Mouse (Mus musculus) embryonic facial prominence, embryonic 10.5 days (tissue): ENCODE data around the gene Map1b. TPM values are rescaled to one million over a fixed set of nuclear protein-coding genes. Genes with fewer than 3 reads are reported as not detected.
A peak's percentile ranks its signal among the peaks of the same experiment; 100 is the strongest.

ENCODE experiments used
- DNase-seq: peaks from one replicate; pipeline ENCODE4 v3.0.0-alpha.2; 2017; ENCODE audit warnings: low spot score
- H3K27ac ChIP-seq: fragments of 300-500 bp; sonication (generic); replicated peaks from 2 replicates; pipeline ENCODE4 v1.5.1; 2016; ENCODE audit warnings: mild to moderate bottlenecking
- H3K27me3 ChIP-seq: fragments of 300-500 bp; sonication (generic); replicated peaks from 2 replicates; pipeline ENCODE4 v1.6.1; 2016; ENCODE audit warnings: low read depth, mild to moderate bottlenecking; ENCODE audit not compliant: poor library complexity, severe bottlenecking
- H3K36me3 ChIP-seq: fragments of 300-500 bp; sonication (generic); replicated peaks from 2 replicates; pipeline ENCODE4 v1.6.1; 2016; ENCODE audit warnings: mild to moderate bottlenecking, moderate library complexity
- H3K4me1 ChIP-seq: fragments of 300-500 bp; sonication (generic); 2 replicates; pipeline ENCODE4 v1.6.1; 2016
- H3K4me3 ChIP-seq: fragments of 300-500 bp; sonication (generic); 2 replicates; pipeline ENCODE4 v1.5.1; 2016; ENCODE audit warnings: mild to moderate bottlenecking, moderate library complexity
- H3K9me3 ChIP-seq: fragments of 300-500 bp; sonication (generic); 2 replicates; pipeline ENCODE4 v1.6.1; 2016; ENCODE audit warnings: mild to moderate bottlenecking
- WGBS: fragments of 180-500 bp; shearing (Covaris S2); methylation state at CpG from one replicate; pipeline ENCODE4 v1.1.7; 2016; 5-methylcytosine and 5-hydroxymethylcytosine counted together
- polyA plus RNA-seq: library from polyadenylated mRNA; unstranded; fragments of >200 nt; fragmentation: Nextera tagmentation; extraction: Ambion mirVana; gene quantifications from 2 replicates; pipeline ENCODE4 v1.2.1, GENCODE M21; 2016

Gene Map1b
- polyA plus RNA-seq, 1 experiment from 2014 or later: 288 TPM

GRCm38 (mm10) chr13:99475033-99475432 lies 41.3 kb downstream of the Map1b start:
- H3K9me3 ChIP-seq: no peaks in the 10 kb centered on the region
- DNase-seq: peak; percentile 33
- H3K4me1 ChIP-seq: peaks cover 24% of the 10 kb centered on the region
- peak overlapping the region; percentile 28 for H3K4me3 ChIP-seq
- peak overlapping the region; percentile 81 for H3K27ac ChIP-seq
- no peaks in the 10 kb centered on the region for H3K27me3 ChIP-seq
- 27% methylated on average over 5 of the region's 5 CpGs for WGBS
- peaks cover 31% of the 10 kb centered on the region for H3K36me3 ChIP-seq

- no peaks in the 10 kb centered on the region for H3K9me3 ChIP-seq
- peaks cover 25% of the 10 kb centered on the region for H3K36me3 ChIP-seq
- H3K4me1 ChIP-seq: peaks cover 24% of the 10 kb centered on the region
- no peak overlapping the region; the same call in 1 of the 2 replicates for H3K27ac ChIP-seq
- H3K4me3 ChIP-seq: no peak overlapping the region
- 91% methylated on average over 7 of the region's 7 CpGs for WGBS
- H3K27me3 ChIP-seq: no peaks in the 10 kb centered on the region
- DNase-seq: no peak
Measured at GRCm38 (mm10) chr13:99474108-99474507, 42.2 kb downstream of the Map1b start.

- Histone ChIP-seq H3K4me1 (peaks cover 39% of the 10 kb centered on the region), H3K27me3 (no peaks in the 10 kb centered on the region), H3K27ac (no peak overlapping the region), H3K4me3 (no peak overlapping the region), H3K36me3 (peaks cover 24% of the 10 kb centered on the region), H3K9me3 (no peaks in the 10 kb centered on the region)
- DNase-seq: no peak
- 87% methylated on average over 9 of the region's 9 CpGs for WGBS
Measured at GRCm38 (mm10) chr13:99472028-99472427, 44.3 kb downstream of the Map1b start.

- H3K36me3 ChIP-seq: peaks cover 24% of the 10 kb centered on the region
- no peaks in the 10 kb centered on the region for H3K9me3 ChIP-seq
- H3K4me3 ChIP-seq: no peak overlapping the region
- 87% methylated on average over 7 of the region's 7 CpGs for WGBS
- DNase-seq: no peak
- H3K4me1 ChIP-seq: peaks cover 39% of the 10 kb centered on the region
- H3K27me3 ChIP-seq: no peaks in the 10 kb centered on the region
- H3K27ac ChIP-seq: no peak overlapping the region
Measured at GRCm38 (mm10) chr13:99470084-99470483, 46.3 kb downstream of the Map1b start.

- Histone ChIP-seq H3K27ac (no peak overlapping the region), H3K36me3 (peaks cover 16% of the 10 kb centered on the region)
- 82% methylated on average over 2 of the region's 2 CpGs for WGBS
Measured at GRCm38 (mm10) chr13:99468267-99468666, 48.1 kb downstream of the Map1b start.

GRCm38 (mm10) chr13:99466811-99467315 lies 49.5 kb downstream of the Map1b start:
- H3K27me3 ChIP-seq: no peaks in the 10 kb centered on the region
- DNase-seq: no peak
- WGBS: 64% methylated on average over 6 of the region's 6 CpGs
- H3K4me1 ChIP-seq: peaks cover 33% of the 10 kb centered on the region
- H3K27ac ChIP-seq: no peak overlapping the region
- H3K36me3 ChIP-seq: peaks cover 19% of the 10 kb centered on the region
- H3K4me3 ChIP-seq: no peak overlapping the region
- no peaks in the 10 kb centered on the region for H3K9me3 ChIP-seq

More at GRCm38 (mm10) chr13:99468267-99468666, 48.1 kb downstream of the Map1b start:
- Histone ChIP-seq H3K27me3 (no peaks in the 10 kb centered on the region), H3K4me1 (peaks cover 33% of the 10 kb centered on the region), H3K4me3 (no peak overlapping the region), H3K9me3 (no peaks in the 10 kb centered on the region)
- DNase-seq: no peak

- Histone ChIP-seq H3K27me3 (no peaks in the 10 kb centered on the region), H3K9me3 (no peaks in the 10 kb centered on the region), H3K27ac (no peak overlapping the region), H3K4me3 (no peak overlapping the region), H3K36me3 (peaks cover 20% of the 10 kb centered on the region), H3K4me1 (peaks cover 33% of the 10 kb centered on the region)
- 71% methylated on average over 2 of the region's 2 CpGs for WGBS
- no peak for DNase-seq
Measured at GRCm38 (mm10) chr13:99466064-99466463, 50.3 kb downstream of the Map1b start.

- no peak for DNase-seq
- Histone ChIP-seq H3K27ac (no peak overlapping the region), H3K36me3 (peaks cover 23% of the 10 kb centered on the region), H3K4me1 (peaks cover 33% of the 10 kb centered on the region), H3K27me3 (no peaks in the 10 kb centered on the region), H3K4me3 (no peak overlapping the region), H3K9me3 (no peaks in the 10 kb centered on the region)
- WGBS: 73% methylated on average over 4 of the region's 4 CpGs
Measured at GRCm38 (mm10) chr13:99464551-99464950, 51.8 kb downstream of the Map1b start.

GRCm38 (mm10) chr13:99461886-99462285 lies 54.5 kb downstream of the Map1b start:
- no peak for DNase-seq
- Histone ChIP-seq H3K36me3 (peaks cover 20% of the 10 kb centered on the region), H3K9me3 (no peaks in the 10 kb centered on the region), H3K27me3 (no peaks in the 10 kb centered on the region), H3K4me1 (peaks cover 20% of the 10 kb centered on the region), H3K27ac (no peak overlapping the region), H3K4me3 (no peak overlapping the region)
- 95% methylated on average over 4 of the region's 4 CpGs for WGBS

- 92% methylated on average over 4 of the region's 4 CpGs for WGBS
- Histone ChIP-seq H3K9me3 (no peaks in the 10 kb centered on the region), H3K4me1 (peaks cover 14% of the 10 kb centered on the region), H3K27me3 (no peaks in the 10 kb centered on the region), H3K36me3 (peaks cover 20% of the 10 kb centered on the region), H3K27ac (no peak overlapping the region), H3K4me3 (no peak overlapping the region)
- DNase-seq: no peak
Measured at GRCm38 (mm10) chr13:99459612-99460011, 56.7 kb downstream of the Map1b start.

GRCm38 (mm10) chr13:99458658-99459386 lies 57.5 kb downstream of the Map1b start:
- no peak overlapping the region for H3K27ac ChIP-seq
- no peaks in the 10 kb centered on the region for H3K9me3 ChIP-seq
- no peak overlapping the region for H3K4me3 ChIP-seq
- H3K27me3 ChIP-seq: no peaks in the 10 kb centered on the region
- peaks cover 20% of the 10 kb centered on the region for H3K36me3 ChIP-seq
- H3K4me1 ChIP-seq: peaks cover 10% of the 10 kb centered on the region; the same call in 1 of the 2 replicates
- WGBS: 88% methylated on average over 12 of the region's 12 CpGs
- no peak for DNase-seq

GRCm38 (mm10) chr13:99454977-99455376 lies 61.4 kb downstream of the Map1b start:
- Histone ChIP-seq H3K36me3 (peaks cover under 1% of the 10 kb centered on the region; the same call in 1 of the 2 replicates), H3K9me3 (no peaks in the 10 kb centered on the region), H3K27ac (no peak overlapping the region), H3K4me1 (peaks cover 12% of the 10 kb centered on the region), H3K27me3 (no peaks in the 10 kb centered on the region), H3K4me3 (no peak overlapping the region)
- DNase-seq: no peak
- 88% methylated on average over 7 of the region's 7 CpGs for WGBS

GRCm38 (mm10) chr13:99452444-99452843 lies 63.9 kb downstream of the Map1b start:
- H3K4me3 ChIP-seq: no peak overlapping the region
- H3K9me3 ChIP-seq: no peaks in the 10 kb centered on the region
- 88% methylated on average over 3 of the region's 3 CpGs for WGBS
- no peak overlapping the region for H3K27ac ChIP-seq
- no peaks in the 10 kb centered on the region; the same call in 1 of the 2 replicates for H3K36me3 ChIP-seq
- no peaks in the 10 kb centered on the region for H3K27me3 ChIP-seq
- DNase-seq: no peak
- H3K4me1 ChIP-seq: peaks cover 25% of the 10 kb centered on the region
